Mouse (Mus musculus): ENCODE data around the gene Dram1.

GRCm38 (mm10) chr10:88345899-88346401, 32.9 kb downstream of the Dram1 start:
- TF ChIP-seq CTCF (IDR thresholded peaks at IDR 0.05; ENCODE audit: borderline replicate concordance, insufficient read depth, low read depth, low read length), result no peak
- TF ChIP-seq POLR2A (IDR thresholded peaks at IDR 0.05; ENCODE audit: borderline replicate concordance, insufficient read depth, low read length), result no peak

Measured in cerebellum, adult 2 months (tissue).